Mouse (Mus musculus) heart, adult 8-10 months (tissue): ENCODE measurements around the gene Rps6ka5. TPM values are rescaled to one million over a fixed set of nuclear protein-coding genes. Genes with fewer than 3 reads are reported as not detected.

Source experiments
- DNase-seq: peaks from one replicate; pipeline ENCODE4 v3.0.0; 2022; ENCODE audit warnings: low spot score
- total RNA-seq, 4 experiments: library from RNA; stranded (reverse); gene quantifications; 2 replicates each; pipeline ENCODE4 v1.2.4; 2022

Rps6ka5 gene
- total RNA-seq = 10 to 100 TPM in 3 of 4 experiments, 1 to 10 TPM in 1; 9.9 to 14.3 (median 12.0) TPM

DNA sequence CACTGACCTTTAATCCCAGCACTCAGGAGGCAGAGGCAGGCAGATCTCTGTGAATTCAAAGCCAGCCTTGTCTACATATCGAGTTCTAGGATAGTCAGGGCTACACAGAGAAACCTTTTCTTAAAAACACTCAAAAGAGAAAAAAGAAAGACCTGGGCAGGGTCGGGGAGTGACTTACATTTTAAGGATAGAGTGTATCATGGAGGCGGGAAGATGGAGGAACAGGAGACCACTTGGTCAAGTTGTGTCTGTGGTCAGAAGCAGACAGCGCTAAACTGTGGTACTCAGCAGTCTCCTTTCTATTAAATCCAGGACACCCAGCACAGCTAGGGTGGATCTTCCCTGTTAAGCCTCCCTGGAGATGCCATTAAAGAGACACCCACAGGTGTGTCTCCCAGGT, at the start of gene Rps6ka5:
TSS of gene Rps6ka5 (minus strand) at position 333 of the 400 bp plus-strand sequence.
- no peak for DNase-seq

DNA sequence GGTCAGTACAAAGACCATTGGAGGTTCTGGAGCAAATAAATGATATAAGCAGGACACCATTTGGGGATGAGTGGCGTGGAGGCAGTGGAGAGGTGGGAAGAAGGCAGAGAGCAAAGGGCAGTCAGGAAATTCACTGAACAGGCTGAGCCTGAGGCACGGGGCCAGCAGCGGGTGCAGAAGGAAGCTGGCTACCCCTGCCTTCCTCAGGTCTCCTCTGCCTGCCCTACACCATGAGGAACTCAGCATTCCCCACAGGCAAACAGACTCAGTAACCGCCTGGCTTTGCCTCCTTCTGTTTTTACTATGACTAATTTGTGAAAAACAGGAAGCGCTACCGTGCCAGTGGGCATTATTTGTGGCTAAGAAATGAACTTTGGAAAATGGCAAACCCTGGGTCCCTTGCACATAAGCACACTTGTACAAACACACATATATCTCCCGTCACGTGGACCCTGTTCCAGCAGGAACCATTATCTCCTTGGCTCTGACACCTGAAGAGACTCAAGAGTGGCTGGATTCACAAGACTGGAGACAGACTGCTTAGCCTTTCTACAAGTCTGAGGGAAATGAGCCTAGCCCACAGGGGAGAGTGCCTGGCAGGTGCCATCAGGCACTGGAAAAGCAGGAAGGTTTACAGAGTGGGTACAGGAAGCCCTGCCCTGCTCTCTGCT, 49.3 kb upstream of the Rps6ka5 start:
- peak; percentile 32 for DNase-seq

DNA sequence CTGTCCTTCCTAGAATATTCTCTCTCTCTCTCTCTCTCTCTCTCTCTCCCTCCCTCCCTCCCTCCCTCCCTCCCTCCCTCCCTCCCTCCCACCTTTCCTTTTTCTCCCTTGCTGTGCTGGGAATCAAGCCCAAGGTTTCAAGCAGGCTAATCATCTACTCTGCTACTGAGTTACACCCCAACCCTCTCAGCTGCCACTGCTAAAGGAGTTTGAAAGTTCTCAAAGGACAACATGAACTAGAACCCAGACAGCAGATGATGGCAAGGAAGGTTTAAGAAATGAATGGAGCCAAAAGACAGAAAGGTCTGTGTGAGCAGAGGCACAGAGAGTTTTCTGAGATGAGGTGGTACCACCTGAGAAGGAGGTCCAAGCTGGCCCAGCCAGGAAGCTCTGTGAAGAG, 48.5 kb upstream of the Rps6ka5 start:
- DNase-seq = no peak

DNA sequence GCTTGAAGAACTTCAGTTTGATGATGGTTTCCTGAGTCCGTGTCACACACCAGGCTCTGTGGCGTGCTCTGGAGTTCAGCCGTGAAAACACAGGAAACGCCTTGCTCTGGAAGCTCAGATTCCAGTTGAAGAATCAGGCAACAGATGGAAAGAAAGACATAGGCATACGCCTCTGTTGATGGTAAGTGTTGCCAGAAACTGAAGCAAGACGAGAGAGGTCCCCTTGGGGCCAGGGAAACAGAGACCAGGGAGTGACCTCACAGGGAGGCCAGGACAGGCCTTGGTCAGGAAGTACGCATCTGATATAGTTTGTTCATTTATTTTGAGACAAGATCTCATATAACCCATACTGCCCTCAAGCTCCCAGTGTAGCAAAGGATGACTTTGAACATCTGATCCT, 48.0 kb upstream of the Rps6ka5 start:
- peak; percentile 47 for DNase-seq

DNA sequence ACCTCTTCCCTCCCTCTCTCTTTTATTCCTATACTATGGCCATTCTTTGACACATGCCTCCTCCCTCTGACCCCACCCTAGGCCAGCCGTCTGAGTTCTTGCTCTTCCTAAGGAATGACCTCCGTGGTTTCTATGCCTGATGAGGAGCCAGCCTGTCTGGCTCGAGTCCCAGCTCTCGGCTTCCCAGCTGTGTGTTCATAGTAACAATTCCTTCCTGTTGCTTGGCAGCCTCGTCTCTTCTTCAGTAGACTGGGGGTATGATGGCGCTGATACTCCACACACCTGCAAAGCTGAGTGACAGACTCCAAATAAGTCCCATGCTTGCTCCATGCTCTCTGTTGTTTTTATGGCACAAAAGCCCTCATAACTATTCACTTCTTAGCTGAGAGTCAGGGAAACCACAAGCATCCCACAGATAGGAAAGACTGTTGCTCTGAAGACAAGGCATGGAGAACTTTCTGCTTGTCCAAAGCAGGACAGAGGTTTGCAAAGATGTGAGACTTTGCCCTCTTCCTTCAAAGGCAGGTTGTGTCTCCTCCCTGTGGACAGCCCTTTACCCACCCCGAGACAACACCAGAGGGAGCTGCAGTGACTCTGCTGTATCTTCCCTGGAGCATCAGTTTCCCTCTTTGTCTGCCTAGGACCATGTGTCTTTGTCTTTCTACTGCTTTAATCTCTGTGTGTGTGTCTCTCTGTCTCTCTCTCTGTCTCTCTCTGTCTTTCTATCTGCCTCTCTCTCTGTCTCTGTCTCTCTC, 45.6 kb upstream of the Rps6ka5 start:
- DNase-seq = peak; percentile 44

DNA sequence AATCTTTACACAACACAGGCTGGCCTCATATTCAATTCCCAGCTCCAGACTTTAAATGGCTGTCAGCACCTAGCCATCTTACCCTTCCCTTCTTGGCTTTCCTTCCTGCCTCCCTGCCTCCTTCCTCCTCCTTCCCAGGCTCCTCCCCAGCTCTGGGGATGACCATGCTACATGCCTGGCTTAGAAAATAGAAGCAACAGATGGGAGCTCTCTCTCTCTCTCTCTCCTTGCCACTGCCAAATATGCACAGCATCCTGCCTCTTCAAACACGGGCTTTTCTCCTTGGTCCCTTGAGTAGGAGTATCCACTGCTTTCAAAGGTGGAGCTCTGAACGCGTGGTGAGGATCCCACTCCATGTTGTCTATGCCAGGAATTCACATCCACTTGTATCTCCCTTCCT, 44.0 kb upstream of the Rps6ka5 start:
- DNase-seq = no peak

DNA sequence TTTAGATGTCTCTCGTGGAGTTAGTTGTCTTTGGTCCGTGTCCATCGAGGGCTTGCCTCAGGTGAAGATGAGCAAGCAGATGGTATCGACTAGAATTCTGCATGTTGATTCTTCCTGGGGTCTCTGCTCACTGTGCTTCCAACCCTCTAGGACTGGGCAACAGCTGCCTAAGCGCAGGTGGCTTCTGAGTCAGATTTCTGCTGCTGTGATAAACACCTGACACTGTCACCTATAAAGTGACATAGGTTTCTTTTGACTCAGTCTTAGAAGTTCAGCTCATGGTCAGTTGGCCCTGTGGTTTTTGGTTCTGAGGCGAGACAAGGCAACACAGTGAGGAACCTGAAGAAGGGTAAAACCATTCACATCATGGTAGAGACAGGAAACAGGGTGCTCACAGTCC, 43.1 kb upstream of the Rps6ka5 start:
- no peak for DNase-seq

DNA sequence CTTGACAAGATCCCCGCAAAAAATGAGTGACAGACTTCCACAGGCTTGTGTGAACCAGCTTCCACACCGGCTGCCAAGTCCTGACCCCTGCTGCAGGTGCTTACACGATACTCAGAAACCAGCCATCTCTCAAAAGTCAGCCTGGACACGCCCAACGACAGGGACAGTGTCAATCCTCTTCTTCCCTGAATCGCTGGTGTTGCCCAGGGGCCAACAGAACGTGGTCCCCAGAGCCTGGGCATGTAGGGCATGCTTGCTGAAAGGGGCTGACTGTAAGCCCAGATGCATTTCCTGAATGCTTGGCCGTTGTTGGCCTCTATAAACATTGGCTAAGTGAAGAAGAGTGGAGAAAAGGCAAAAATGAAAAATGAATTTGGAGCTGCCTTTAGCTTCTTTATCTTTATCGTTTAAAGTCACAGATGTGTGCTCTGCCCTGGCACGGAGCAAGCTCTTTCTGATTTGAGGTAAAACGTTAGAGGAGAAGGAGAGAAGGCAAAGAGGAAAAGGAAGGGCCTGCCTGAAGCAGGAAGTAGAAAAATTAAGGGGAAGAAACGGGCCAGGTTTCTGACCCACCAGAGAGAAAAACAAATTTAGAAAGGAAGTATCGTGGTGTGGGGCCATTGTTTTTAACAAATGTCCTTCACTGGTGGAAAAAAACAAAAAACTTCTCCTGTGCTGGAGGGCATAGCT, 37.7 kb upstream of the Rps6ka5 start:
- DNase-seq = no peak

DNA sequence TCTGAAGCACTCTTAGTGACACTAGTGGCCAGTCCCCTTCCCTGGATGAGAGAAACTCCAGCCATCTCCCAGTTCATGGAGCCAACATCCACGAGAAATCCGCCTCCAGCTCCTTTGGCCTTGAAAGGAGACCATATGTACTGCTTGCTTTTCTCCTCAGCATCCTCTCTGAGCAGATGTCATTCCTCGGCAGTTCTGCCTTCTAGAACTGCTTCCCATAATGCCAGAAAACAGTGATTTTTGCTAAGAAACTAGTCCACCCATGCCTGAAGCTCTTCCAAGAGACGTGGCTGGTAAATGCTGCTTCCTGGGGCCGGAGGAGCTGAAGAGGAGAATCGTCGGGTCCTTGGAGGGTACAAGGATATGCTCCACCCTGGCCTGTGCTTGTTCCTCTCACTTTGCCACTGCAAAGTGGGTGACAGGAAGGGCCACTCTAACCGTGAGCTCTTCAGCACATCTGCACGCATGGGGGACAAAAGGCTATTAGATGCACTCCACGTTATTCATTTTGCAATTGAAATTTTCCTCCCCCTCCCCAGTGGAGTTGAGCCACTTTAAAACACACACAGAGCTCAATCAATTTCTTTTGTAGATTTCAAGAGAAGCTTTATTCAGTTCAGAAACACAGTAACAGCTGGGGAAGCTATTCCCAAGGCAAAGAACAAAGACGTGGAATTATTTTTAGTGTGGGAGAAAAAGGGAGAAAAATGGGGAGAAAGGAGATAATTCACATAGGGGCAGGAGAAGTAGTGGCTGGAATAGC, 36.1 kb upstream of the Rps6ka5 start:
- no peak for DNase-seq

DNA sequence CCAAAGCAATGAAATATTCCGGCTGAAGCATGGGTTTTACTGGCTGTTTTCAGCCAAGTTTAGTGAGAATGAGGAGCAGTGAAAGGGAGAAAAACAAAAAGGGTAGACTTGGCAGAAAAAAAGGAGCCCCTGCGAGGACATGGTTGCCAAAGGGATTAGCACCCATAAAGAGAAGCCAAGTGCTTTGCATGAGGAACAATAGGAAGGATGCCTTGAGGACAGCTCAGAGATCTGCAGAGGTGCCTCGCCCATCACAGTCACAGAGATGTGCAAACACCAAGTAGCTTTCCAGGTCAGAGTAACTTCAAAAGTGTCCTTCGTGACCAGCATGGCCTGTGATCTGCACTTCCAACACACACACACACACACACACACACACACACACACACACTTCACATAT, 30.6 kb upstream of the Rps6ka5 start:
- no peak for DNase-seq

DNA sequence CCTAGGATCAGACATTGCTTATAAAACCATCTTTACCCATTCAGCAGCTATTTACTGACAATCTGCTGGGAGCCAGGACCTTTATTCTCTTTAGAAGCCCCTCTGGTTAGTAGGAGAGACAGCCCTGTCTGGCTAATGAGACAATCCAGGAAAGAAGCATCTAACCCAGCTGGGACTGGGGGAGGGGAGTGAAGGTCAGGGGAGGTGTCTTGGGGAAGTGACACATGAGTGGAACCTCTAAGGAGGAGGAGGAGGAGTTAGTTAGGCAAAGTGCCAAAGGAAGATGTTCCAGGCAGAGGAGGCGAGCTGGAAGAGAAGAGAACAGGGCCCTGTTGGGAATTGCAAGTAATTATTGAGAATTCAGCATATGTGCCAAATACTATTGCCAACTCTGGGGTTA, 26.9 kb upstream of the Rps6ka5 start:
- no peak for DNase-seq

DNA sequence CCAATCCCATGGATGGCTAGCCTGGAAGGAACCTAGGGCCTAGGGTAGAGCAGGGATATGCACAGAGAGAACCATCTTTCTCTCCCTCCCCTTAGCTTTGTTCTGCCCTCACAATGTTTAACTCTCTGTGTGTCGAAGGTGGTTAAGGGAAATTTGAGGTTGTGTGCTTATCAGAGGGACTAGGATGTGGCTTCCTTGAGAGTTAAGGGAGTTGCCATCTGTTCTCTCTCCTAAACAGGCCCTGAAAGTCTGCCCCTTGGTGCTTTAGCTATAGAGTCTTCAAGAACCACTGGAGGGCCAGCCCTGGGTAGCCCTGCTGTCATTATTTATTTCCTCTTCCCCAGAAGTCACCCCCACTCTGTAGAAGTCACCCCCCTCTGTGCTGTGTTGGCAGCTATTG, 26.2 kb upstream of the Rps6ka5 start:
- DNase-seq = no peak

DNA sequence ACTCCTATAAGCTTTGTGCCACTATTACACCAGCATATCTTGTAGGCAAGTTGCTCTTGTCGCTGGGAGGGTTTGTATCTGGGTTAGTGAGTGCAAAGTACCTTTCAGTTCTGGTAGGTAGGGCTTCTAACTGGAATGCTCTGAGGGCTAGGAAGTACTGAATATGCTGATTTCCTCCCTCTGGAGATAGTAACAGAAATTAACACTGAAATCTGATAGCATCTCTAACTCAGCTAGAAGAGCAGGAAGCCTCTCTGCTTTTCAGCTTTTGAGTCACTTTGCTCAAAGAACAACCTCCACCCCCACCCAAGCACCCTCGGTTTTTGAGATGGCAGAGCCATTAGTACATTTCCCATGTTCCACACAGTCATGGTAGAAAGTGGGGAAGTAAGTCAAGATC, 15.7 kb upstream of the Rps6ka5 start:
- no peak for DNase-seq

DNA sequence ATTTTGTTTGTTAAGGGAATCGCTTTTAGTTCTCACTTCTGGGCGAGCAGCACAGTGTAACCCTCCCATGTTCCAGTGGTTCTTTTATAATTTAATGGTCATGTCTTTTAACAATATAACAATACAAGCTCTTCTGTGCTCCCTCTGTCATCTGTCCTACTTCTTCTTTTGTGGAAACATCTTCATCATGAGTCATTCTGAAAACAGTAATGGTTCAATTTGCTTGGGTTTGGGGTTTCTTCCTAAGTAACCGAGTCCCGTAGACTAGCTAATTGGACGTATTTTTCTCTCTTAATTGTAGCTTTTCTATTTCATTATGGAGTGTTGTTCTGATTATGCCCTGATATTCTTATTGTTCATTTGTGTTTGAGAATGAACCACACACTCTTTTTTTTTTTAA, 13.5 kb upstream of the Rps6ka5 start:
- DNase-seq = no peak

DNA sequence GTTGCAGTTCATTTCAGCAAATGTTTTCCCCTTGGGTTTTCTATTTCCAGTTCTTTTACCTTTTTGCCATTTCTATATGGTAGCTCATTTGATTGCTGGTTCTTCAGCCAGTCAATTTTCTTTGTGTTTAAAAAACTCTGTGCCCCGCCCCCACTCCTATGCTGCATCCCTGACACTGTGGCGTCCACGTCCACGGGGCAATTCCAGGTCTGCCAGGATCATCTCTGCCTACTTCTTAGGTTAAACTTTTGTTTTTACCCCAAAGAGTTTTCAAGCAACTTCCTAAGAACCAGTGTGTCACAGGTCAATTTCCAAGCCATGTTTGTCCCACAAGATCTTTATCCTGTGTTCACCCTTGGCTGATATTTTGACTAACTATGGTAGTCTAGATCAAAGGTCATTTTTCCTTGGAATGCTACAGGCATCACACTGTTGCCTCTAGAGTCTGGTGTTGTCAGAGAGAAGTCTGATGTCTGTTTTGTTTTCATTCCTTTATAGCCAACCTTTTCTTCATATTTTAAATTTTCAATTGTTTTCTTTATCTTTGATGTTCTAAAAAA, 12.3 kb upstream of the Rps6ka5 start:
- DNase-seq = no peak

DNA sequence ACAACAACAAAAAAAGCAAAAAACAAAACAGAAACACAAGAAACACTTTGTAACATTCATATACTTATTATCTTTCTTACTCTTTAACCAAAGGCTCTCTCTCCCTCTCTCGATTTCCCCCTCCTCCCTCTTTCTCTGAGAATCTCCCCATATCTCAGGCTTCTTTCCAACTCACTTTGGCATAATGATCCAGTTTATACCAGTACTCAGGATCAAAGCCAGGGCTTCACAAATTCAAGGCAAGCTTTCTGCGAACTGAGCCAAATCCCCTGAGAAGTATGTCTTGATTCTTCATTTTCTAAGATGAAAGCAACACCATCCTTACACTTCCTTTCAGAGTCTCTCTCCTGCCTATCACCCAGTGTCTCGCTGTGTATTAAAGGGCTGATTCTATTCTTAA, 11.7 kb upstream of the Rps6ka5 start:
- DNase-seq = no peak

DNA sequence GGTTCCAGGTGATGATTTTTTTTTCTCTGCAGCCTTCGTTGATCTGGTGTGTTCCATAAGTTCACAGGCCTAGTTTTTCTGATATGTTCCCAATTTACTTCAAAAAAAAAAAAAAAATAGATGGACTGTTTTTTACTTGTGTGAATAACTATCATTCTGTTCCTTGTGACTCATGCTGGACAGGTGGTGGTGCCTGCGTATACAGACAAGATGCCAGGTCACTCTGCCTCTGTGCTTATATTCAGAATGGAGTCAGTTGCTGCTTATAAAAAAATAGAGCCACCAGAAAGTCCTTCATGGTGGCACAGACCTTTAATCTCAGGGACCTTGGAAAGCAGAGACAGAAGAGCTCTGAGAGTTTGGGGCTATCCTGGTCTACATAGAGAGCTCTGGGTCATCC, 8.8 kb upstream of the Rps6ka5 start:
- no peak for DNase-seq

DNA sequence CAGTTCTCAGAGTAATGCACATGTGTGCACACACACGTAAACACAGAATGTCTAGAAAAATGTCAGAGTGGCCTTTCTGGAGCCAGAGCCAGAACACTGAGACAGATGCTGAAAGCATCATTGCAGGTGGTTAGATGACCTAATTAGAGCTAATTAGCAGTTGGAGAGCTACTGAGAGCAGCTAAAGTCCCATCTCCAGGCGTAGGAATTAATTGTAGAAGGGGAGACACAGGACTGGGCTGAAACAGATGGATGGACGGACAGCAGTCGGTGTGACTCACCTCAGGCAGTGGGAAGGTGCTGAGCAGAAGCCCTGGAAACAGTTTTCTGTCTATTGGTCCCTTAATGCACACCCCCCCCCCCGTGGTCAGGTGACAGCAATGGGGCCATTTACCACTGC, 8.4 kb upstream of the Rps6ka5 start:
- no peak for DNase-seq

DNA sequence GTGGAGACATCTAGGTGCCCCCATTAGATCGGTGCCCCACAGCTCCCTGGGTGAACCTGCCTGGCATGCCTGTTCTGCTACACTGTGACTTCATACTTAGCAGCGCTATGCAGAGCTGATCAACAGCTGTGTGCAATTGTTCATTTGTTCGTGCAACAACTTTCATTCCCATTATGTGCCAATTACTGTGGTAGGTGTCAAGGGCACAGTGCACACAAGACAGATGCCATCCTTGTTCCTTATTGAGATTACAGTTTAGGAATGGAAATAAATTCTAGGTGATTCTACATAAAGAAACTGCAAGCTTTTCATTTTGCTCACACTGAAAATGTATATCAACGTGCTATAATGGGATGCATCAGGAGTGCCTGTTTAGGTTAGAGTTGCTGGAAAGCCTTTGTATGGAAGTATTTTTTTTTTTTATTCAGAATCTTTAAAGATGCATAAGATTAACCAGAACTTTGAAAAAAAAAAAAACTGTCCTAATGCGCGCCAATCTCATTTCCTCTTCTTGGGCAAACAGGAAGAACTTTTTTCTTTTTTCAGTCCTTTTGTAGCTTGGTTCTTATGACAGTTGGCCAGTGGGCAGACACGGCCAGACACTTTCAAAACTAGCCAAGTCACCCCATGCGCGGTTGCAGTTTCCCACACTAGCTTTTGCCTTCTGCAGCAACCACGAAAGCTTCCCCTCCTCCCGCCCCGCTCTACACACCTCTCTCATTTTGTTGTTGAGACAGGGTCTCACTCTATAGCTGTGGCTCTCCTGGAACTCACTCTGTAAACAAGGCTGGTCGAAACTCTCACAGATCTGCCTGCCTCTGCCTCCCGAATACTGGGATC, 2.1 kb upstream of the Rps6ka5 start:
- no peak for DNase-seq

DNA sequence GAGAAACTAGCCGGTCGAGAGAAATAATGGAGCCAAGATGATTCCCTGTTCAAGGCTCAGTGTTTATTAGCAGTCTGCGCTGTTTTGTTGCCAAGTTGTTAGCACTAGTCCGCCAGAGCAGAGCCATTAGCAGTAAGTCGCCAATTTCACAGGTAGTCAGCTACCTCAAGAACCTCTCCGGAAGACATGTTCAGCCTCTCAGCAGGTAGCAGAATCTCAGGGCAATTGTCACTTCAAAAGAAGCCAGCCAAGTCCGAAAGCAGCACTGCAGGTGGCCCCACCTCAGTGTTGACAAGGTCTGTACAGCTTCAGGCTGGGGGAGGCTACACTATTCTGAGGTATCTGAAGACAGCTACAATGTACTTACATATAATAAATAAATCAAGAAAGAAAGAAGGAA, 1.1 kb upstream of the Rps6ka5 start:
- no peak for DNase-seq

DNA sequence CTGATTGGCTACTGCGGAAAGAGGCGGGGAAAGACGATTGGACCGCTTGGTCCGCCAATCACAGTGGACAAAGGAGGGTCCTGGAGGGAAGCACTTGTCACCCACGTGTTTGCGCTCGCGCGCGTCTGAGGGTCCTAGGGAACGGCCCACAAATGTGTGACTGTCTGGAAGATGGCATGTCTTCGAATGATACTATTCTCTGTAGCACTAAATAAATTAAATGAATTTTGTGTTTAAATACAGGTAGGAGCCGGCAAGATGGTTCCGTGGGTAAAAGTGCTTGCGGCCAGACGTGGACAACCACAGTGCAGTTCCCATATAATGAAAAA, 1.4 kb downstream of the Rps6ka5 start:
- DNase-seq = no peak
